ENCODE assay signal across 8 mouse cellular contexts in the genomic region with DNA sequence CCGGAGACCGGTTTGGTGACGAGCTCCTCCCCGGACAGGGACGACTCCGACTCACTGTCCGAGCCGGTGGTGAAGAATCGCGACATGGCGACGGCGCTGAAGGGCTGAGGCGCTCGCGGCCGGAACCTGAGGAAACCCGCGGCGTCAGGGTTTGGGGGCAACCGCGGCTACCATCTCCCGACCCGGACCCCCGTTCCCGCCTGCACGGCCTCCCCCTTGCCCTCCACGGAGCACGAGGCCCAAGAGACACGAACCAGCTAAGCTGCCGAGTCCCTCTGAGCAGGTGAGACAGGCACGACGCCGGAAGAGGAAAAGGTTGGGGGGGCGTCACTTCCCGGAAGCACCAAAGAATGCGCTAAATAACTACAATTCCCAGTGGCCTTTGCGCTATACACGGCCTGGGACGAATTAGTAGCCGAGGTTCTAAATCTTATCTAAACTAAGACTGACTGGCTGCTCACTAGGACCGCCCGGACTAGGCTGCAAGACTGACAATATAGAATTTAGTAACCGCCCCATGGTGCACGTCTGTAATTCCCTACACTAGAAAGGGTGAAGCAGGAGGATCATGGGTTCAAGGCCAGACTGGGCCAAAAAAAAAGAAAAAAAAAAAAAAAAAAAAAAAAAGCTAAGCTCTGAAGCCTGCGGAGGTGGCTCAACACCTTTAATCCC. TPM values are rescaled to one million over a fixed set of nuclear protein-coding genes. Genes with fewer than 3 reads are reported as not detected.
A peak's percentile ranks its signal among the peaks of the same experiment; 100 is the strongest.
DNase-seq lines count a peak whose midpoint lies in the region; ATAC-seq lines count a peak whose summit lies in the region.

A gene (minus strand): TSS at position 318 of the 672 bp plus-strand sequence.

- under 1% methylated on average over 46 of the region's 46 CpGs for WGBS in heart, embryonic 14.5 days
- under 1% methylated on average over 46 of the region's 46 CpGs for WGBS in liver, embryonic 13.5 days (ENCODE audit: insufficient replicate concordance)
- under 1% methylated on average over 46 of the region's 46 CpGs for WGBS in stomach, embryonic 16.5 days

- H3K4me2 ChIP-seq in heart, embryonic 14.5 days (ENCODE audit: low read length): peak within 1 kb of the TSS; percentile 79
- peak within 1 kb of the TSS; percentile 79 for H3K4me2 ChIP-seq in liver, embryonic 13.5 days
- H3K4me2 ChIP-seq in stomach, embryonic 16.5 days (ENCODE audit: low read depth, low read length): peak within 1 kb of the TSS; percentile 60

- H3K4me1 ChIP-seq in heart, embryonic 14.5 days (ENCODE audit: control insufficient read depth in 2 of 2, insufficient read depth in 2 of 2, low read length in 2 of 2): 0 out of 4 replicates have a peak, but pooled peaks cover 0 to 6% of the 10 kb centered on the region in 2 experiments
- peaks cover 20% of the 10 kb centered on the region for H3K4me1 ChIP-seq in liver, embryonic 13.5 days (replicated peaks)
- H3K4me1 ChIP-seq in stomach, embryonic 16.5 days (ENCODE audit: control insufficient read depth, insufficient read depth, low read length): peaks cover 4% of the 10 kb centered on the region

- no peaks in the 10 kb centered on the region for H3K27me3 ChIP-seq in heart, embryonic 14.5 days (ENCODE audit: control insufficient read depth, insufficient read depth, low read length)
- no peaks in the 10 kb centered on the region for H3K27me3 ChIP-seq in liver, embryonic 13.5 days
- H3K27me3 ChIP-seq in stomach, embryonic 16.5 days (ENCODE audit: control insufficient read depth, insufficient read depth, low read length): no peaks in the 10 kb centered on the region

- H3K9me3 ChIP-seq in heart, embryonic 14.5 days (ENCODE audit: control insufficient read depth, low read length): no peaks in the 10 kb centered on the region
- H3K9me3 ChIP-seq in liver, embryonic 13.5 days (replicated peaks): peaks cover 3% of the 10 kb centered on the region; the same call in 1 of the 2 replicates
- no peaks in the 10 kb centered on the region for H3K9me3 ChIP-seq in stomach, embryonic 16.5 days (replicated peaks; ENCODE audit: control insufficient read depth, low read length)

- peak within 1 kb of the TSS; percentile 86 to 99 for H3K4me3 ChIP-seq in heart, embryonic 14.5 days (ENCODE audit: control insufficient read depth in 1 of 2, insufficient read depth in 1 of 2, low read depth in 1 of 2, low read length in 2 of 2)
- H3K4me3 ChIP-seq in liver, embryonic 13.5 days (replicated peaks): peak within 1 kb of the TSS; percentile 87
- H3K4me3 ChIP-seq in stomach, embryonic 16.5 days (replicated peaks; ENCODE audit: low read length): peak within 1 kb of the TSS; percentile 88

- ATAC-seq in heart, embryonic 14.5 days (ENCODE audit: insufficient number of reproducible peaks, insufficient read depth, low FRiP score, low read depth): peak; percentile 86
- peak; percentile 97 for ATAC-seq in liver, embryonic 13.5 days (ENCODE audit: low read depth)
- peak; percentile 96 for ATAC-seq in stomach, embryonic 16.5 days (ENCODE audit: insufficient read depth, low FRiP score)

- peak within 1 kb of the TSS; percentile 50 to 83 for H3K27ac ChIP-seq in heart, embryonic 14.5 days (replicated peaks in 1 of 2; ENCODE audit: control insufficient read depth in 1 of 2, insufficient read depth in 1 of 2, low read depth in 2 of 2, low read length in 2 of 2)
- H3K27ac ChIP-seq in liver, embryonic 13.5 days: peak within 1 kb of the TSS; percentile 72
- H3K27ac ChIP-seq in stomach, embryonic 16.5 days (ENCODE audit: low read length): peak within 1 kb of the TSS; percentile 88

- H3K9ac ChIP-seq in heart, embryonic 14.5 days (ENCODE audit: low read length): peak within 1 kb of the TSS; percentile 90
- peak within 1 kb of the TSS; percentile 89 for H3K9ac ChIP-seq in liver, embryonic 13.5 days
- H3K9ac ChIP-seq in stomach, embryonic 16.5 days (ENCODE audit: low read length): peak within 1 kb of the TSS; percentile 87

- H3K36me3 ChIP-seq in heart, embryonic 14.5 days (ENCODE audit: control insufficient read depth, insufficient read depth, low read length): peaks cover 35% of the 10 kb centered on the region
- H3K36me3 ChIP-seq in liver, embryonic 13.5 days: peaks cover 36% of the 10 kb centered on the region
- H3K36me3 ChIP-seq in stomach, embryonic 16.5 days (ENCODE audit: control insufficient read depth, insufficient read depth, low read length): peaks cover 11% of the 10 kb centered on the region

- DNase-seq in CD8-positive naive resting alpha-beta T cell, adult 2 months (ENCODE audit: low read depth in 2 of 2, low spot score in 2 of 2): peak; percentile 77 to 86
- DNase-seq in c-Kit-negative CD71-positive TER-119-positive erythroid progenitor cells, embryonic 14.5 days (ENCODE audit: low read depth, low spot score): peak; percentile 77
- peak; percentile 73 for DNase-seq in fibroblast of lung, adult 2 months (ENCODE audit: low read depth)
- peak; percentile 92 for DNase-seq in kidney, postnatal 14 days
- peak; percentile 84 for DNase-seq in liver, embryonic 13.5 days
- DNase-seq in neural tube, embryonic 10.5 days (ENCODE audit: extremely low spot score, low spot score): peak; percentile 86

RNA-seq across cellular contexts. Expression of the gene that starts here (rescaled TPM):
- polyA plus RNA-seq in heart, embryonic 14.5 days (2014; fragmentation: Nextera tagmentation; extraction: Ambion mirVana): 112 and 116 TPM in 2 replicates
- 138 and 141 TPM in 2 replicates for polyA plus RNA-seq in liver, embryonic 13.5 days (2015; fragmentation: Nextera tagmentation; extraction: Ambion mirVana)
- polyA plus RNA-seq in stomach, embryonic 16.5 days (2015; fragmentation: Nextera tagmentation; extraction: Ambion mirVana): 165 and 176 TPM in 2 replicates

Comparison
In these comparisons a context has a peak if more than half of its experiments do, and no peak if none do; other contexts are left out.
1. Peak in every context shown above with its lines: DNase-seq, ATAC-seq, H3K4me3 ChIP-seq and H3K27ac ChIP-seq.